Mouse (Mus musculus): ENCODE results near the gene St6galnac6.

St6galnac6 gene

DNA sequence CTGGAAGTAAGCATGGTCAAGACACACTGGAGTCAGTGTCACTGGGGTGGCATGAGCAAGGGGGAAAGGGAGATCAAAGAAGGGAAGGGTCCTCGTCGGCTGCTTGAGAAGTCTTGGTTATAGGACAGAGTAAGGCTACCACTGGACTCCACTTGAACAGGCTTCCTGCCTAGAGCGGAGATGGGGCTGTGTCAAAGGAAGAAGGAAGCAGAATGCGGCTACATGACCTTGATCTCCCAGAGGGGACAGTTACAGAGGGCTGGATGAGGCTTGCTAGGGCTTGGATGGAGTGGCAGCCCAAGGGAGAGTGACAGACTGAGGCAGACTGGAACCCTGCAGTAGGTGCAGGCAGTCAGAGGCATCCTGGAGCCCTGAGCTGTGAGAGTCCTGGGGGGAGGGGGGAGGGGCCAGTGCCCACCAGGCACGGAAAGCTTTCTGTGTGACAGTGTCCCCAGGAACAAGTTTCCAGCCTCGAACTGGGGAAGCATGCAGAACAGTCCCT, 41.1 kb downstream of the St6galnac6 start:
- no peak for DNase-seq (ENCODE audit: low read depth)

GRCm38 (mm10) chr2:32641810-32642209, 42.3 kb downstream of the St6galnac6 start:
- no peak for DNase-seq (ENCODE audit: low read depth)

DNA sequence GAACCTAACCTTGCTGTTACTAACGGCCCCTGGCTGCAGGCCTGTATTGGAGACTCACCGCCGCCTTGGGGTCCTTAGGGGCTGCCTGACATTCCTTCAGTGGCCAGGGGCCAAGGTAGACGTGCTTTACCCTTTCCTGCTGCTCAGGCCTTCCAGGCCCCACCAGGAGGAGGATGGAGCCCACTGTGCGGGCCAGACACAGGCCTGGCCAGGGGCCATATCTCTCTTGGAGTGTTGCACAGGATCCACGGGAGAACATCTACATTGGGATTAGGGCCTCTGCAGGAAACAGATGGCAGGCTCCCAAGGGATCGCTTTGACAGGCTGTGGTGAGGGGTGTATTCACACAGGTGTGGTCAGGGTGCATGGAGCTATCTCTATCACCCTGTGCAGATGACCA, 43.3 kb downstream of the St6galnac6 start:
- no peak for DNase-seq (ENCODE audit: low read depth)

GRCm38 (mm10) chr2:32644083-32644482, 44.6 kb downstream of the St6galnac6 start:
- no peak for DNase-seq (ENCODE audit: low read depth)

GRCm38 (mm10) chr2:32644799-32645475, 45.4 kb downstream of the St6galnac6 start:
- DNase-seq (ENCODE audit: low read depth), result peak; percentile 57

DNA sequence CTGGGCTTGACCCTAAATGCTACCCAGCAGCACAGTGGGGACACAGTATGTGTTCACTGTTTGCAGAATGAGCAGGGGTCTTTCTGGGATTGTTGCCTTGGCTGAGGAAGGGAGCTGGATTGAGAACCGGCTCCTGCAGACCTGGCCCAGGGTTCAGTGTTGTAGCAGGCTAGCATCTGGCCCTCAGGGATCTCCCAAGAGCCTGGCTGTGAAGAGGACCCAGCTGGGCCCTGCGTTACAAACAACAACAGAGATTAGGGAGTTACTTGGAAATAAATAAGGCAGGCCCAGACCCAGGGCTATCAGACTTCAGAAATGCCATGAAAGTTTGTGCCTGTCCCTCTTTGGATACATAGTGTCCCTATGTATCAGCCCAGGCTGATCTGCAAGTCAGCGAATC, 46.1 kb downstream of the St6galnac6 start:
- DNase-seq (ENCODE audit: low read depth), result no peak

GRCm38 (mm10) chr2:32646379-32647056, 47.0 kb downstream of the St6galnac6 start, which contains the start of gene Eng:
Eng (plus strand) TSS chr2:32646595.
- DNase-seq (ENCODE audit: low read depth), result no peak

GRCm38 (mm10) chr2:32647366-32647765, 47.9 kb downstream of the St6galnac6 start:
- DNase-seq (ENCODE audit: low read depth), result no peak

DNA sequence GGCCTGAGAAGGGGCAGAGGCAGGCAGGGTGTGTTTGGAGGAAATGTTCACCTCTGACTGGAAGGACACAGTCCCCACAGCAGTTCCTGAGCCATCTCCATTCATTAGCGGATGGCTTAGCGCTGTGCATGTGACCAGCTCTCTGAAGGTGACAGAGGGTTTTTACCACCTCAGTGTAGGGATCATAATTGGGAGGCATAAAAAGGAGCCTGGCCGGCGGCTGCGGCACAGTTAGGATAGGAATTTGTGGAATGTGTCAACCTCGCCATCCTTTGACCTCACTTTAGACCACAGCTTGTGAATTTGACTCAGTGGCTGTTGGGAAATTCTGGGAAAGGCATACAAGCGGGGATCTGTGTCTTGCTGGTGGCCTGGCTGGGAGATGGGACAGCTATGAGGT, 54.3 kb downstream of the St6galnac6 start:
- DNase-seq (ENCODE audit: low read depth), result no peak

- no peak for DNase-seq (ENCODE audit: low read depth)
Measured at GRCm38 (mm10) chr2:32654743-32655393, 55.4 kb downstream of the St6galnac6 start.

DNA sequence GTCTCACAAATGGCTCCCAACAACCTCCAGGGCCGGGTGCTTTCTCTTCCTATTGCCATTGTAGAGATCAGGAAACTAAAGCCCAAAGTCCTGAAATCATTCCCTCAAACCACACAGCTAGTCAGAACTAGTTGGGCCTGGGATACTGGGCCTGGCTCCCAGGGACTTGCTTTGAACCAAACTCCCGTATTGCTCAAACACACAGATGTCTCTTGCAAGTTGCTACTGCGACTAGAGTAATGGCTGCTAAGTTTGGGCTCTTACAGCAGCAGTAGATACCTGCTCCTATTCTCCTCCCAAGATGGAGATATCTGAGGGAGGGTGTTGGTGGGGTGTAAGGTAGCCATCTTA, 55.9 kb downstream of the St6galnac6 start:
- no peak for DNase-seq (ENCODE audit: low read depth)

DNA sequence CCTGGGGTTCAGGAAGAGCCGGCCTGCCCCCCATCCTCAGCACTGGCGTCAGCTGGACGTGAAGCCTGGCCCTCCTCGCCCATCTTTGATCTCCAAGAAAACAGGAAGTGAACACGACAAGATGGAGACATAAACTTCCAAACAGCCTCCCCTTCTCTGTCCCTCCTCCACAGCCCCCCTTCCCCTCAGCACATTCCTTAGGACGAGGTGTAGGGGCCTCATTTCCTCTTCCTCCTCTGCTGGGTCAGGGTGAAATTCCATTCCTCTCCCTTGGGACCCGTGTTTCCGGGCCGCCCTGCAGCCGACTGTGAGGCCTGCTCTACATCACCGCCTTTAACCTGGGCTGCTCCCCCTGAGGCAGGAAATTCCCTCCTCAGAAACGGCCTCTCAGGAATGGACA, 56.3 kb downstream of the St6galnac6 start:
- DNase-seq (ENCODE audit: low read depth), result no peak

GRCm38 (mm10) chr2:32658873-32659272, 59.4 kb downstream of the St6galnac6 start:
- DNase-seq (ENCODE audit: low read depth), result no peak

DNA sequence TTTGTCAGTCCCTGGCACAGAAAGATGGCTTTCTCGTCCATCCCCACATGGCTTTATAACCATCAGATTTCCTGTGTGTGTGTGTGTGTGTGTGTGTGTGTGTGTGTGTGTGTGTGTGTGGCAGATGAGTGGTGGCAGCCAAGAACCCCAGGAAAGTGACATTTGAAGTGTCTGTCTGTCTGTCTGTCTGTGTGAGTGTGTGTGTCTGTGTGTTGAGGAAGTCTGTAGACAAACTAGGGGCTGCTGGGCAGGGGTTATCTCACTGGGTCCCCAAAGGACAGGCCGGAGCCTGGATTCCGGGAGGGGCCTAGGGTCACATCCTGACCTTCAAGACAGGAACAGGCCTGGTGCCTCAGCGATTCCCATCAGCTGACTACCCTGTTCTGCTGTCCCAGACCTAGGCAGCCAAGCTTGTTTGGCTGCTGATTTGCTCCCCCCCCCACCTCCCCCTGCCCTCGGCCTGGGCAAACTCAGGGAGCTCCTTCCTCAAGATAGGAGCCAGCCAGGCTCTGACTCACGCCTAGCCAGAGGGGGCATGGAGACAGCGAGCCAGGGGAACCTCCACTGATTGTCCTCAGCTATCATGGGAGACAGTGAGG, 62.1 kb downstream of the St6galnac6 start:
- no peak for DNase-seq (ENCODE audit: low read depth)

DNA sequence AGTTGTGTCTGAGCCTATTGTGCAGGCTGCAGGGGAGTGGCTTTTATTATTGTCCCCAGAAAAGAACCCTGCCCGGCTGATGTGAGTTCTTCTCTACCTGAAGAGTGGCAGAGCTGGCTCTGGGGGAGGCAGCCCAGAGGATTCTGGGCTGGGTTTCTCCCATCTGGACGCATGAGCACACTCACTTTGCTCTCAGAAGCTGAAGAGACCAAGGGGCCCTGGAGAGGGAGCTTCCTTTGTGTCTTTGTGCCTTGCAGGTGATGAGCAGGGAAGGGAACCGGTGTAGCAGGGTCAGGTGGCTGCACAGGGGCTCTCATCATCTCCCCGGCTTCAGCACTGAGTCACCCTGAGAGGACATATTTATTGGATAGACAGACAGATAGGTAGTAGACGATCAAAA, 62.8 kb downstream of the St6galnac6 start:
- no peak for DNase-seq (ENCODE audit: low read depth)

GRCm38 (mm10) chr2:32665345-32665744, 65.8 kb downstream of the St6galnac6 start:
- no peak for DNase-seq (ENCODE audit: low read depth)

GRCm38 (mm10) chr2:32665853-32666252, 66.3 kb downstream of the St6galnac6 start:
- DNase-seq (ENCODE audit: low read depth), result no peak

DNA sequence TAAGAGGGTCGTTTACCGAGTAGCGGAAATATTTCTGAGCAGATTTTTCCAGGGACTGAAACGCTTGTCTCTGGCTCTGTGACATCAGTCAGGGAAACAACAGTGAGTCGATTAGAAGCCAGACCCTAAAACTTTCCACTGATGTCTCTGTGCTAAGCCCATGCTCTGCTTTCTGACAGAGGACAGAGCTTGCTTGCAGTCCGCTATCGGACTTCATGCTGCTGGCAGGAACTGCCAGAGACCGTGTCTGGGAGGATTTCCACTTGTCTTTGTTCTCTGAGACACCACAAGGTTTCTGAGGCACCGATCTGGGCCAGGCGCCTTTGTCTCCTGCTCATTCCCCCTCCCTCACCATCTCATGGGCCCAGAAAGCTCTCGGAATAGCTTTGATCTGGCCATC, 68.3 kb downstream of the St6galnac6 start:
- no peak for DNase-seq (ENCODE audit: low read depth)

GRCm38 (mm10) chr2:32668176-32668575, 68.7 kb downstream of the St6galnac6 start:
- no peak for DNase-seq (ENCODE audit: low read depth)

GRCm38 (mm10) chr2:32669876-32670275, 70.4 kb downstream of the St6galnac6 start:
- no peak for DNase-seq (ENCODE audit: low read depth)

Measured in c-Kit-positive CD71-positive TER-119-negative erythroid progenitor cells, embryonic 14.5 days (primary cell).